Mouse (Mus musculus): ENCODE measurements around the gene Daglb. TPM values are rescaled to one million over a fixed set of nuclear protein-coding genes. Genes with fewer than 3 reads are reported as not detected.

Daglb gene
- polyA plus RNA-seq, 1 experiment = not detected

- Histone ChIP-seq H3K4me1 (ENCODE audit: control insufficient read depth, insufficient read depth, low read length) (peaks cover 15% of the 10 kb centered on the region), H3K4me3 (ENCODE audit: insufficient read depth, low read depth, low read length) (no peak overlapping the region), H3K27ac (ENCODE audit: insufficient read depth, low read depth, low read length) (no peak overlapping the region)
- WGBS = 74% methylated on average over 2 of the region's 2 CpGs
- no peak for TF ChIP-seq CTCF (IDR thresholded peaks at IDR 0.05; ENCODE audit: insufficient read depth, low read depth, low read length)
- TF ChIP-seq POLR2A (IDR thresholded peaks at IDR 0.05; ENCODE audit: insufficient read depth, low read depth, low read length) = no peak
Measured at GRCm38 (mm10) chr5:143520415-143520814, 56.0 kb downstream of the Daglb start.

DNA sequence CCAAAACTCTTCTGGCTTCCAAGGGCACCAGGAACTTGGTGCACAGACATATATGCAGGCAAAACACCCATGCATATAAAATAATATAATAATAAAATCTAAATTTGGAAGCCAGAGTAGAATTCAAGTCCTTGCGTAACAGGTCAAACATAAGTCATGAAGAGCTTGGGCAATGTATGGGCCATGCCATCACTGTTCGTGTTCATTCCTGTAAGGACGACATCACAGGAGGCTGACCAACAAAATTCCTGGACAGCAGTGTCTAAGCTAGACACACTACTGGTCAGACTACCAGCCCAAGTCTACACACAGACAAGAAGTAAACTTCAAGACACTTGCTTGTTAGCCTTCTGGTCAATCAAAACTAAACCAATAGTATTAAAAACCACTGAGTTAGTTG, 58.5 kb downstream of the Daglb start:
- Histone ChIP-seq H3K4me3 (ENCODE audit: insufficient read depth, low read depth, low read length) (no peak overlapping the region), H3K4me1 (ENCODE audit: control insufficient read depth, insufficient read depth, low read length) (peaks cover 16% of the 10 kb centered on the region), H3K27ac (ENCODE audit: insufficient read depth, low read depth, low read length) (no peak overlapping the region)
- 89% methylated on average over 3 of the region's 3 CpGs for WGBS
- TF ChIP-seq POLR2A (IDR thresholded peaks at IDR 0.05; ENCODE audit: insufficient read depth, low read depth, low read length) = no peak
- no peak for TF ChIP-seq CTCF (IDR thresholded peaks at IDR 0.05; ENCODE audit: insufficient read depth, low read depth, low read length)

DNA sequence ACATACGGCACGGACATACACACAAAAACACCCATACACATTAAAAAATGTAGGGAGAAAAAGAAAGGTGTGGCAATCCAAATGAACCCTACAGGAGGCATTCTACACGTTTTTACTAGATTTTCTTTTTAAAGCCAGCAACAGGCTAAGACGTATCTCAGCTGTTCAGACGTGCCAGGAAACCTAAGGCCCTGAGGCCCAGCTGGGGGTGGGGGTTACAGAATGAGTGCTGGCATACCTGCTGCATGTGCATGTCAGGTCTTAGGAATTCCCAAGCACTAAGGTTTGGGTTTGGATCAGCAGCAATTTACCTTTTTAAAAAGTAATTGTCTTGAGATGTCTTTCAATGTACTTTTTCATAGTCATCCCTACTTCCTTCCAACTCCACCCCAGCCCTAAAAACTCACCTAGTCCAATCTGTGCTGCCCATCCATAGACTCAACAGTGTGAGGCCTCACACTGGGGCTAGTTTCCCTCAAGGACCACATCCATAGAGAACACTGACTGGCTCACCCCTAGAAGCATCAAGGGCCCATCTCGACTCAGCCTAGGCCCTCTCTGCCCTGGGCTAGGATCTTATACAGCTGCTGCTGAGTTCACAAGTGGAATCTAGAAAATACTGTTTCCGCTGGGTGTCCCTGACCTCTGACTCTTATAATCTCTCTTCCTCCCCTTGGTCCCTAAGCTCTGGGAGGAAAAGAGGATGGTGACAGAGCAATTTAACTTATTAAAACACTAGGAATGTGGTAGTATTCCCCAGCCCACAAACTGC, 61.3 kb downstream of the Daglb start:
- Histone ChIP-seq H3K4me1 (ENCODE audit: control insufficient read depth, insufficient read depth, low read length) (peaks cover 8% of the 10 kb centered on the region), H3K27ac (ENCODE audit: insufficient read depth, low read depth, low read length) (no peak overlapping the region), H3K4me3 (ENCODE audit: insufficient read depth, low read depth, low read length) (no peak overlapping the region)
- WGBS = 43% methylated on average over 7 of the region's 7 CpGs
- TF ChIP-seq POLR2A (IDR thresholded peaks at IDR 0.05; ENCODE audit: insufficient read depth, low read depth, low read length) (no peak), CTCF (IDR thresholded peaks at IDR 0.05; ENCODE audit: insufficient read depth, low read depth, low read length) (no peak)

GRCm38 (mm10) chr5:143526698-143527331, 62.4 kb downstream of the Daglb start:
- 2% methylated on average over 28 of the region's 28 CpGs for WGBS
- H3K4me1 ChIP-seq (ENCODE audit: control insufficient read depth, insufficient read depth, low read length) = peaks cover 5% of the 10 kb centered on the region; the same call in 1 of the 2 replicates
- peak overlapping the region; percentile 100 for H3K4me3 ChIP-seq (ENCODE audit: insufficient read depth, low read depth, low read length)
- TF ChIP-seq CTCF (IDR thresholded peaks at IDR 0.05; ENCODE audit: insufficient read depth, low read depth, low read length) = no peak
- TF ChIP-seq POLR2A (IDR thresholded peaks at IDR 0.05; ENCODE audit: insufficient read depth, low read depth, low read length) = no peak
- H3K27ac ChIP-seq (ENCODE audit: insufficient read depth, low read depth, low read length) = no peak overlapping the region

- peak within 1 kb of the TSS; percentile 100 for H3K4me3 ChIP-seq (ENCODE audit: insufficient read depth, low read depth, low read length)
- WGBS = under 1% methylated on average over 105 of the region's 105 CpGs
- H3K27ac ChIP-seq (ENCODE audit: insufficient read depth, low read depth, low read length) = peak within 1 kb of the TSS; percentile 90
- no peak for TF ChIP-seq CTCF (IDR thresholded peaks at IDR 0.05; ENCODE audit: insufficient read depth, low read depth, low read length)
- TF ChIP-seq POLR2A (IDR thresholded peaks at IDR 0.05; ENCODE audit: insufficient read depth, low read depth, low read length) = peak; percentile 71
- H3K4me1 ChIP-seq (ENCODE audit: control insufficient read depth, insufficient read depth, low read length) = peaks cover 5% of the 10 kb centered on the region; the same call in 1 of the 2 replicates
Measured at GRCm38 (mm10) chr5:143527486-143528307, 63.3 kb downstream of the Daglb start, which contains the start of gene Rac1. Gene Rac1 (minus strand): TSS chr5:143528036.

- TF ChIP-seq POLR2A (IDR thresholded peaks at IDR 0.05; ENCODE audit: insufficient read depth, low read depth, low read length) = no peak
- no peak for TF ChIP-seq CTCF (IDR thresholded peaks at IDR 0.05; ENCODE audit: insufficient read depth, low read depth, low read length)
- Histone ChIP-seq H3K4me1 (ENCODE audit: control insufficient read depth, insufficient read depth, low read length) (peaks cover 5% of the 10 kb centered on the region; the same call in 1 of the 2 replicates), H3K27ac (ENCODE audit: insufficient read depth, low read depth, low read length) (peak overlapping the region; percentile 85), H3K4me3 (ENCODE audit: insufficient read depth, low read depth, low read length) (peak overlapping the region; percentile 100)
- 15% methylated on average over 7 of the region's 7 CpGs for WGBS
Measured at GRCm38 (mm10) chr5:143528308-143528683, 63.9 kb downstream of the Daglb start.

- TF ChIP-seq CTCF (IDR thresholded peaks at IDR 0.05; ENCODE audit: insufficient read depth, low read depth, low read length) (no peak), POLR2A (IDR thresholded peaks at IDR 0.05; ENCODE audit: insufficient read depth, low read depth, low read length) (no peak)
- no peak overlapping the region for H3K27ac ChIP-seq (ENCODE audit: insufficient read depth, low read depth, low read length)
- H3K4me3 ChIP-seq (ENCODE audit: insufficient read depth, low read depth, low read length) = no peak overlapping the region
- H3K4me1 ChIP-seq (ENCODE audit: control insufficient read depth, insufficient read depth, low read length) = peaks cover 5% of the 10 kb centered on the region; the same call in 1 of the 2 replicates
- 63% methylated on average over 7 of the region's 7 CpGs for WGBS
Measured at GRCm38 (mm10) chr5:143530715-143531114, 66.3 kb downstream of the Daglb start.

DNA sequence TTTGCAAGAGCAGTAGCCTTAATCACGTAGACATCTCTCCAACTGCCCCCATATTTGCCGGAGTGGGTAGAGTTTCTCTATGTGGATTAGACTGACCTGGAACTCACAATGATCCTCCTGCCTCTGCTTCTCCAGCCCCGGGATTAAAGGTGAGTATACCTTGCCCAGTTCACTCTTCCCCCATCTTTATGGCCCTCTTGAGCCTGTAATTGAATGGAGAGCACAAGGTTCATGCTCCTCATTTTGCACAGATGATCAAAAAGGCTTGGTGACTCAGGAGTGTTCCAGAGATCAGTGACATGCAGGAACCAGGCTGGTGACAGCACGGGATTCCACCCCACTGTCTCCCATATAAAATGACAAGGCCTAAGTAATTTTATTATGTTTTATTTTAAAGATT, 70.5 kb downstream of the Daglb start:
- WGBS = 90% methylated on average over 4 of the region's 4 CpGs

More for the DNA sequence above, 70.5 kb downstream of the Daglb start:
- Histone ChIP-seq H3K4me1 (ENCODE audit: control insufficient read depth, insufficient read depth, low read length) (no peaks in the 10 kb centered on the region), H3K27ac (ENCODE audit: insufficient read depth, low read depth, low read length) (no peak overlapping the region), H3K4me3 (ENCODE audit: insufficient read depth, low read depth, low read length) (no peak overlapping the region)
- TF ChIP-seq POLR2A (IDR thresholded peaks at IDR 0.05; ENCODE audit: insufficient read depth, low read depth, low read length) (no peak), CTCF (IDR thresholded peaks at IDR 0.05; ENCODE audit: insufficient read depth, low read depth, low read length) (no peak)
